Mouse (Mus musculus): ENCODE data around the gene Klrg1. TPM values are rescaled to one million over a fixed set of nuclear protein-coding genes. Genes with fewer than 3 reads are reported as not detected.

Klrg1 gene
- polyA plus RNA-seq (2012; rRNA removed), result not detected in 2 replicates

DNA sequence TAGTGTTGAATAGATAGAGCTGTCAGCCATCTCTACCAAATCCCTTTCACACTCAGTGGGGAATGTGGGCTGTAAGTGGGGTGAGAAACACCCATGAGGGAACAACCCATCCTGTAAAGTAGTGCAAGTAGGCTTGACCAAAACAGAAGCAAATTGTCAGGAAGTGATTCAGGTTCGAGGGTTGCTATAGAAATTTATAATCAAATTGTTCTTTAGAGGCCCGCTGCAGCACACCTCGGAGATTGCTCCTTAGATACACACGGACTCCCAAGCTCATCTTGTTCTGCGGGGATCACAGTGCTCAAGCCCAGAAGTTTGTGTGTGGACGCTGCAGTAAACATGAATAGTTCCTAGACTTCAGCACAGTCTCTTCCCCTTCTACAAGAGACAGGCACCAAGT, at the start of gene Klrg1:
Klrg1 (minus strand) TSS at position 101 of the 400 bp plus-strand sequence.

DNA sequence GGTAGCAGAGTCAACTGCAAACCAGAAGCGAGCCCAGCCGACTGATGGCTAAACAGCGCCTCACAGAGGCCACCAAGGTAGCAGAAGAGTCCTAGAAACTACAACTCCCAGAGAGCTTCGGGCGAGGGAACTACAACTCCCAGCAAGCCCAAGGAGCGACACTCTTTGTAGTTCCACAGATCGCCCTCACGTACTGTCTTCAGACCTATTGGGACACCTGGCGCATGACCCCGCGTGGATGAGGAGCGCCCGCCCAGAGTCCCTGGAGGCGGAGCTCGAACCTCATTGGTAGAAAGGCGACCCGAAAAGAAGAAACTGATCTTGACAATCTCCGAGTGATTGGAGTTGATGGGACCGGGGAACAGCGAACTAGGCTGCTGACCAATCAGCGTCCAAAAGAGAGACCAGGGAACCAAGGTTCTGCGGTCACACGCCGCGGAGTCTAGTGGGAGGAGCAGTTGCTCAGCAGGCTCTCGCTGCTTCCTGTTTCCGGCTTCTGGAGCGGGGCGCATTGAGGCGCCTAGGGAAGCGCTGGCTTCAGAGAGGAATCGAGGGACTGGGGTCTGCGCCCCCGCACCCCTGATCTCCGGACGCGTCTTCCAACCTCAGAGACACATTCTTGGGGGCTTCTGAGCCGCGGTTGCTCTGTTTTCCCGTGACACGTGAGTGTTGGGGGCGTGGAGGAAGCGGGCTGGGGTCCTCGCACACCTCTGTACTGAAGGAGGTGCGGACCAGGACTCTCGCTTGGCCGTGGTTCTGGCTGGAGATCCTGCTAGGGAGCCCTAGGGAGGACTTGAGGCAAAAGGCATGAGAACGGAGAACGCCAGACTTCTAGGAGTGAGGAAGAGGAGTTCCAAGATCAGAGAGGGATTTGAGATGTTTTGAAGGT, 26.1 kb upstream of the Klrg1 start, which contains the start of gene M6pr:
M6pr (plus strand) TSS at position 216 of the 889 bp plus-strand sequence.

Other genes with a start within 250 kb of the Klrg1 start
- gene M6pr, start 25.8 kb upstream of the Klrg1 start, polyA plus RNA-seq (2012; rRNA removed), result 49.1 and 56.9 TPM in 2 replicates
- gene Phc1, start 57.7 kb upstream of the Klrg1 start, polyA plus RNA-seq (2012; rRNA removed), result 2.1 and 2.2 TPM in 2 replicates
- 0.35 and 1.00 TPM in 2 replicates for gene Rimklb, start 215.9 kb upstream of the Klrg1 start, polyA plus RNA-seq (2012; rRNA removed)
- gene Mfap5, start 223.0 kb upstream of the Klrg1 start, polyA plus RNA-seq (2012; rRNA removed), result 0.12 and 0.27 TPM in 2 replicates

All from liver, embryonic 14 days (tissue).